Mouse (Mus musculus): ENCODE measurements around the gene Fgf11. TPM values are rescaled to one million over a fixed set of nuclear protein-coding genes. Genes with fewer than 3 reads are reported as not detected.

Fgf11 gene
- polyA plus RNA-seq, 1 experiment from 2014 or later, result 2.5 TPM

GRCm38 (mm10) chr11:69799394-69800137 lies 2.1 kb downstream of the Fgf11 start:
- Histone ChIP-seq H3K4me2 (peak overlapping the region; percentile 93), H3K4me1 (peaks cover 73% of the 10 kb centered on the region), H3K9ac (no peak overlapping the region), H3K9me3 (replicated peaks) (no peaks in the 10 kb centered on the region), H3K4me3 (replicated peaks) (peak overlapping the region; percentile 61), H3K27ac (peak overlapping the region; percentile 83; the same call in 1 of the 2 replicates), H3K36me3 (no peaks in the 10 kb centered on the region), H3K27me3 (peaks cover 50% of the 10 kb centered on the region)
- no peak for ATAC-seq (replicated peaks; ENCODE audit: low FRiP score)
- WGBS, result 19% methylated on average over 12 of the region's 12 CpGs

GRCm38 (mm10) chr11:69797924-69798323 lies 3.7 kb downstream of the Fgf11 start:
- Histone ChIP-seq H3K4me1 (peaks cover 57% of the 10 kb centered on the region), H3K27ac (no peak overlapping the region), H3K36me3 (no peaks in the 10 kb centered on the region), H3K9me3 (replicated peaks) (no peaks in the 10 kb centered on the region), H3K9ac (no peak overlapping the region), H3K4me2 (no peak overlapping the region), H3K4me3 (replicated peaks) (no peak overlapping the region), H3K27me3 (peaks cover 54% of the 10 kb centered on the region)
- no peak for ATAC-seq (replicated peaks; ENCODE audit: low FRiP score)
- WGBS, result 80% methylated on average over 7 of the region's 7 CpGs

GRCm38 (mm10) chr11:69795983-69796435 lies 5.6 kb downstream of the Fgf11 start:
- Histone ChIP-seq H3K9me3 (replicated peaks) (no peaks in the 10 kb centered on the region), H3K27me3 (peaks cover 36% of the 10 kb centered on the region), H3K36me3 (no peaks in the 10 kb centered on the region), H3K4me1 (peaks cover 37% of the 10 kb centered on the region), H3K27ac (peak overlapping the region; percentile 59; the same call in 1 of the 2 replicates), H3K4me2 (peak overlapping the region; percentile 96), H3K4me3 (replicated peaks) (peak overlapping the region; percentile 52), H3K9ac (peak overlapping the region; percentile 53)
- no peak for ATAC-seq (replicated peaks; ENCODE audit: low FRiP score)
- WGBS, result 2% methylated on average over 13 of the region's 13 CpGs

GRCm38 (mm10) chr11:69795168-69795982 lies 6.3 kb downstream of the Fgf11 start, which contains the start of gene Chrnb1:
TSS of gene Chrnb1 (minus strand) at chr11:69795943.
- H3K4me1 ChIP-seq, result peaks cover 31% of the 10 kb centered on the region
- peak within 1 kb of the TSS; percentile 96 for H3K4me2 ChIP-seq
- H3K4me3 ChIP-seq (replicated peaks), result peak within 1 kb of the TSS; percentile 52
- H3K36me3 ChIP-seq, result no peaks in the 10 kb centered on the region
- H3K27ac ChIP-seq, result peak within 1 kb of the TSS; percentile 59
- WGBS, result 2% methylated on average over 52 of the region's 52 CpGs
- no peaks in the 10 kb centered on the region for H3K9me3 ChIP-seq (replicated peaks)
- peak within 1 kb of the TSS; percentile 53 for H3K9ac ChIP-seq
- H3K27me3 ChIP-seq, result peaks cover 36% of the 10 kb centered on the region
- peak; percentile 96 for ATAC-seq (replicated peaks; ENCODE audit: low FRiP score)

- no peaks in the 10 kb centered on the region for H3K9me3 ChIP-seq (replicated peaks)
- H3K36me3 ChIP-seq, result no peaks in the 10 kb centered on the region
- no peak overlapping the region for H3K27ac ChIP-seq
- H3K4me1 ChIP-seq, result peaks cover 16% of the 10 kb centered on the region
- peaks cover 36% of the 10 kb centered on the region for H3K27me3 ChIP-seq
- H3K4me3 ChIP-seq (replicated peaks), result no peak overlapping the region
- no peak overlapping the region for H3K9ac ChIP-seq
- no peak for ATAC-seq (replicated peaks; ENCODE audit: low FRiP score)
- H3K4me2 ChIP-seq, result no peak overlapping the region
- WGBS, result 56% methylated on average over 5 of the region's 5 CpGs
Observed at GRCm38 (mm10) chr11:69793429-69793828, 8.2 kb downstream of the Fgf11 start.

GRCm38 (mm10) chr11:69791420-69791819 lies 10.2 kb downstream of the Fgf11 start:
- no peak overlapping the region for H3K4me3 ChIP-seq (replicated peaks)
- ATAC-seq (replicated peaks; ENCODE audit: low FRiP score), result no peak
- peaks cover 16% of the 10 kb centered on the region for H3K4me1 ChIP-seq
- H3K9ac ChIP-seq, result no peak overlapping the region
- 72% methylated on average over 5 of the region's 5 CpGs for WGBS
- no peak overlapping the region for H3K4me2 ChIP-seq
- H3K27me3 ChIP-seq, result peaks cover 18% of the 10 kb centered on the region
- no peaks in the 10 kb centered on the region for H3K36me3 ChIP-seq
- H3K9me3 ChIP-seq (replicated peaks), result no peaks in the 10 kb centered on the region
- H3K27ac ChIP-seq, result no peak overlapping the region

GRCm38 (mm10) chr11:69789431-69789830 lies 12.2 kb downstream of the Fgf11 start:
- H3K27me3 ChIP-seq, result peaks cover 13% of the 10 kb centered on the region; the same call in 1 of the 2 replicates
- no peaks in the 10 kb centered on the region for H3K36me3 ChIP-seq
- H3K27ac ChIP-seq, result no peak overlapping the region
- no peak overlapping the region for H3K4me2 ChIP-seq
- no peak overlapping the region for H3K4me3 ChIP-seq (replicated peaks)
- no peak overlapping the region for H3K9ac ChIP-seq
- H3K9me3 ChIP-seq (replicated peaks), result no peaks in the 10 kb centered on the region
- peaks cover 6% of the 10 kb centered on the region; the same call in 1 of the 2 replicates for H3K4me1 ChIP-seq
- ATAC-seq (replicated peaks; ENCODE audit: low FRiP score), result no peak
- 36% methylated on average over 5 of the region's 5 CpGs for WGBS

- WGBS, result 94% methylated on average over 5 of the region's 5 CpGs
- no peak for ATAC-seq (replicated peaks; ENCODE audit: low FRiP score)
Observed at GRCm38 (mm10) chr11:69787306-69787705, 14.4 kb downstream of the Fgf11 start.

GRCm38 (mm10) chr11:69784793-69785272 lies 16.8 kb downstream of the Fgf11 start:
- H3K36me3 ChIP-seq, result no peaks in the 10 kb centered on the region
- H3K27me3 ChIP-seq, result peaks cover 6% of the 10 kb centered on the region; the same call in 1 of the 2 replicates
- peak overlapping the region; percentile 48 for H3K4me2 ChIP-seq
- 35% methylated on average over 15 of the region's 15 CpGs for WGBS
- peaks cover 8% of the 10 kb centered on the region; the same call in 1 of the 2 replicates for H3K4me1 ChIP-seq
- H3K4me3 ChIP-seq (replicated peaks), result peak overlapping the region; percentile 17
- no peak overlapping the region for H3K27ac ChIP-seq
- H3K9me3 ChIP-seq (replicated peaks), result no peaks in the 10 kb centered on the region
- no peak overlapping the region for H3K9ac ChIP-seq
- ATAC-seq (replicated peaks; ENCODE audit: low FRiP score), result no peak

More at GRCm38 (mm10) chr11:69787306-69787705, 14.4 kb downstream of the Fgf11 start:
- Histone ChIP-seq H3K9me3 (replicated peaks) (no peaks in the 10 kb centered on the region), H3K27ac (no peak overlapping the region), H3K36me3 (no peaks in the 10 kb centered on the region), H3K4me1 (peaks cover 8% of the 10 kb centered on the region; the same call in 1 of the 2 replicates), H3K4me3 (replicated peaks) (no peak overlapping the region), H3K9ac (no peak overlapping the region), H3K4me2 (no peak overlapping the region), H3K27me3 (0 out of 2 replicates have a peak, but pooled peaks cover under 1% of the 10 kb centered on the region)

- Histone ChIP-seq H3K9ac (no peak overlapping the region), H3K27ac (no peak overlapping the region), H3K4me2 (no peak overlapping the region), H3K4me1 (peaks cover 29% of the 10 kb centered on the region), H3K36me3 (peaks cover 3% of the 10 kb centered on the region; the same call in 1 of the 2 replicates), H3K27me3 (peaks cover 6% of the 10 kb centered on the region; the same call in 1 of the 2 replicates), H3K9me3 (replicated peaks) (no peaks in the 10 kb centered on the region), H3K4me3 (replicated peaks) (no peak overlapping the region)
- ATAC-seq (replicated peaks; ENCODE audit: low FRiP score), result no peak
- 28% methylated on average over 4 of the region's 4 CpGs for WGBS
Observed at GRCm38 (mm10) chr11:69781828-69782227, 19.8 kb downstream of the Fgf11 start.

GRCm38 (mm10) chr11:69778985-69779384 lies 22.7 kb downstream of the Fgf11 start:
- Histone ChIP-seq H3K4me1 (peaks cover 30% of the 10 kb centered on the region), H3K36me3 (peaks cover 15% of the 10 kb centered on the region; the same call in 1 of the 2 replicates), H3K4me3 (replicated peaks) (no peak overlapping the region), H3K9ac (no peak overlapping the region), H3K27me3 (peaks cover 6% of the 10 kb centered on the region; the same call in 1 of the 2 replicates), H3K27ac (no peak overlapping the region; the same call in 1 of the 2 replicates), H3K9me3 (replicated peaks) (no peaks in the 10 kb centered on the region), H3K4me2 (no peak overlapping the region)
- ATAC-seq (replicated peaks; ENCODE audit: low FRiP score), result no peak
- 53% methylated on average over 7 of the region's 7 CpGs for WGBS

All from kidney, embryonic 15.5 days (tissue).